Mouse (Mus musculus) gastrocnemius, postnatal 36 days (tissue): Measurements from ENCODE around the gene Papln. TPM values are rescaled to one million over a fixed set of nuclear protein-coding genes. Genes with fewer than 3 reads are reported as not detected.

Source experiments
- DNase-seq, 2 experiments: peaks; one replicate each; pipeline ENCODE4 v3.0.0; 2022
- intact Hi-C: fragments of 180-260 bp; cut with DNase I; formaldehyde crosslinking; loops from one replicate; pipeline ENCODE4 v1.15.1; 2025
- total RNA-seq, 2 experiments: library from RNA; stranded (reverse); gene quantifications; 2 replicates each; pipeline ENCODE4 v1.2.3; 2021

Gene Papln
- total RNA-seq, 2 experiments from 2014 or later, result 1.4 to 1.9 TPM

DNA sequence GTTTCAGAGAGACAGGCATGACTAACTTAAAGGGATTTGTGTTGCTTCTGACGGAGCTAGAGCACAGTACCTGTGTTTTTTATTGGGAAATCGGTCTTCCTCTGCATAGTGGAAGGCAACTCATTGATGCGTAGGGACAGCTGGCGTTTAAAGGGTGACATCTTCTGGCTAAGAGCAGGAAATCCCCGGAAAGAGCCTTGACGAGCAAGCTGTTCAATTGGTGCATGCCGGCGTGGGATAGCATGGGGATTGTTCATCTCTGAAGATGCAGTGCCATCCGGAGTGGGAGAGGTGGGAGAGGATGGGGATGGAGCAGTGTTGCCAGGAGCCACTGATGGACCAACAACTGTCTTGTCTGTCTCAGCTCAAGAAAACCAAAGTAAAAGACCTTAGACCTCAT is 37.5 kb downstream of the Papln start:
- no peak for DNase-seq
- intact Hi-C loops, result no loop called here

DNA sequence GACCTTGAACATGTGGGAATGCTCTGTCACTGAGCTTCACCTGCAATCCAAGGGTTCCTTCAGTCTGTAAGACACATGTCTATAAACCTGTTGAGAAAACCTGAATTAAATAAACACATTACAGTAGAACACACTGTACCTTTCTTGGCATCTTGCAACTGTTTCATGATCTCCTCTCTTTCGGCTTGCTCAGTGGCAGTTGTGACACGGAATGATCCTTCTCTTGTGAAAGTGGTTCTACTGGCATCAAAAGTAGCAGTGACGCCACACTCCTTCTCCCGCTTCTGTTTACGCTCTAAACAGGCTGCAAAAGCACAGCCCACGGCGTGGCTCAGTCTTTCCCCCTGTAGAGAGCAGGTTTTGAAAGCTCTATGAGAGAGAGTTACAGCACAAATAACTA is 40.2 kb downstream of the Papln start:
- intact Hi-C loops, result no loop called here
- no peak for DNase-seq

DNA sequence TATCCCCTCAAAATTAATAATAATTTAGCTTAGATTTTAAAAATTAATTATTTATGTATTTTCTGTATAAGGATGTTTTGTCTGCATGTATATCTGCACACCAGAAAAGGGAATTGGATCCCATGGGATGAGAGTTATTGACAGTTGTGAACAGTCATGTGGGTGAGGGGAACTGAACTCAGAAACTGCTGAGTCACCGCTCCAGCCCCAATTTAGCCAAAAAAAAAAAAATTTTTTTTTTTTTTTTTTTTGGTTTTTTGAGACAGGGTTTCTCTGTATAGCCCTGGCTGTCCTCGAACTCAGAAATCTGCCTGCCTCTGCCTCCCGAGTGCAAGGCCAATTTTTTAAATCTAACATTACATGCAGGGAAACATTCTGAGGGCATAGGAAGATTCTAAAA is 48.5 kb downstream of the Papln start:
- intact Hi-C loops, result no loop called here

DNA sequence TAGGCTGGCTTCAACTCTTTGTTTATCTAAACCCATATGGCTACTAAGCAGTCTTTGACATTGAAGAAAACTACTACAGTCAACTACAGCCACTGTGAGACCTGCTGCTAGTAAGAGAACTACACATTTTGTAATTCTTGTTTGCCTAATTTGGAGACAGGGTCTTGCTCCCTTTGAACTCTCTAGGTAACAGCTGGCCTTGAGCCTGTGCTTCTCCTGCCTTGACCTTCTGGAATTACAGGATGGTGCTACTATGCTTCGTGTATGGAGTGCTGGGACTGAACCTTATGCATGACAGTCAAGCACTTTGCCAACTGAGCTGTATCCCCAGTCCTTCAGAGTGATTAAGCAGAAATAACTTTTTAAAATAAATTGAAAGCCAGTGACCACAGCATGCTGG is 53.2 kb downstream of the Papln start:
- DNase-seq, result no peak
- intact Hi-C loops, result no loop called here

More for the DNA sequence above, 48.5 kb downstream of the Papln start:
- no peak for DNase-seq

DNA sequence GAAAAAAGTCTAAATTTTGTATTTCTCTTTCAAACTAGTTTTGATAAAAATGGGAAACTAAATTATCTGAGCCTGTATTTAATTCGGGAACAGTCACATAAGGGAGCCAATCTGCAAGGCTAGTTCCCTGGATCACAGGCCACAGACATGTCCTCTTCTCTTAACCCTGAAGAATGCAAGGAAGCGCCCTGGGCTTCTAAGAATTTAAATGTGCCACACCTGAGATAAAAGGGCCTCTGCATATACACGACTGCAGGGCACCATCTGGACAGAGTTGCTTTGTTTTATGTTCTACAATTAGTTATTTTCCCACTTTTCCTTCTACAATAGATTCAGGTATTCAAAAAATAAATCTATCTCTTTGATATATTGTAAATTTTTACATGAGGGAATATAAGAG is 67.0 kb downstream of the Papln start:
- DNase-seq, result no peak
- intact Hi-C loops, result no loop called here

DNA sequence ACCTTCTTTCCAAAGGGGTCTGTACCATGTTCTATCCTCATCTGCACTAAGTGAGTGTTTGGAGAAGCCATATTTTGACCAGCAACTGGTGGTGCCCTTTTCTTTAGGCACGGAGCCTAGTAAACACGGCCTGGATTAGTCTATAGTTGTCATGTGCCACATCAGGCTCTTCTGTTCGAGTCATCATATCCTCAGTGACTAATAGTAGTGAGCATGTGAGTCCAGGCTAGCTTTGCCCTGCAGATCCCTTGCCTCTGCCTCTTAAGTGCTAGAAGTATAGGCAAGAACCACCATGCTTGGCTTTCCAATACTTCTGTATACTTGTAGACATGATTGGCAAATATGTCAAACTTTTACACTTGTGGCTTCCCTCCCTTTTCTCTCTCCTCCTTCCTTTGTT is 70.5 kb downstream of the Papln start:
- intact Hi-C loops, result no loop called here
- no peak for DNase-seq

DNA sequence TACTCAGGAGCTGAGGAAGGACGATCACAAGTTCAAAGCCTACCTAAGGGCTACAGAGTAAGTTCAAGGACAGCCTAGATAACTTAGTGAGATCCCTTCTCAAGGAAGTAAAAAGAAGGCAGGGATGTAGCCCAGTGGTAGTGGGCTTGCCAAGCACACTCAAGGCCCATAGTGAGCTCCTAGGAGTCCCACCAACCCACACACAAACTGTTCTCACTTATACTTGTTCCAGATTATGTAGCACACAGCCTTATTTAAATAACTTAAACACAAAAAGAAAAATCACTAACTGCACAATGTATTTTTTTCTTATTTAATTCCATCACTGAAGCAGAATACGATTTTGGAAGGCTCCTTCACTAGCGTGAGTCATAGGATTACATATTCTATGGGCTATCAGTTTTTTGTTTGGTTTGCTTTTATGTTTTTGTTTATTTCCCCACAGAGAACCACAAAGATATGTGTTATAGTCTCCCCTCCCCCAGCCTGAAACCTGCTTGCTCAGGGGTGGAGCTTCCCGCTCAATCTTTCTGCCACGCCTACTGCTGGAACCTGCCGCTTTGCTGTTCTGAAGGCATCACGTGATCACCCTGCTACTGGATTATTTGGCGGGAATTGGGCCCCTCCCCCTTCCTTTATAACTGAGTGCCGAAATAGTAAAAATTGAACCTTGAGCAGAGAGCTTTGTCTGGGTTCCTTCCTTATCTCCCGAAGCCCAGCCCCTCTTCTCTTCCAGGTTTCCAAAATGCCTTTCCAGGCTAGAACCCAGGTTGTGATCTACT is 78.2 kb downstream of the Papln start:
- DNase-seq, result no peak
- intact Hi-C loops, result no loop called here

Other genes starting within 250 kb of the Papln start
- gene Dcaf4, start 243.2 kb upstream of the Papln start, total RNA-seq, result 10 to 100 TPM; 20.3 to 20.7 TPM
- 10 to 100 TPM; 17.0 to 17.7 TPM for gene Zfyve1, start 166.4 kb upstream of the Papln start, total RNA-seq
- gene Rbm25, start 132.4 kb upstream of the Papln start, total RNA-seq, result 10 to 100 TPM; 41.0 to 45.0 TPM
- gene Psen1, start 75.5 kb upstream of the Papln start, total RNA-seq, result 10 to 100 TPM; 21.5 to 25.4 TPM
- gene Numb, start 158.3 kb downstream of the Papln start, total RNA-seq, result 10 to 100 TPM; 13.8 to 17.3 TPM
- gene Riox1, start 187.0 kb downstream of the Papln start, total RNA-seq, result 1 to 10 TPM; 3.2 to 4.1 TPM
- gene Heatr4, start 221.2 kb downstream of the Papln start, total RNA-seq, result not detected
- 10 to 100 TPM; 16.6 to 28.5 TPM for gene Acot2, start 224.2 kb downstream of the Papln start, total RNA-seq
- gene Acot1, start 245.9 kb downstream of the Papln start, total RNA-seq, result 1 to 10 TPM; 3.8 to 7.4 TPM